Mouse (Mus musculus): ENCODE measurements around the gene Brf1. TPM values are rescaled to one million over a fixed set of nuclear protein-coding genes. Genes with fewer than 3 reads are reported as not detected.

Brf1 gene
- polyA plus RNA-seq, 1 experiment from 2014 or later: 60.9 TPM

- WGBS: 2% methylated on average over 64 of the region's 64 CpGs
- Histone ChIP-seq H3K27me3 (replicated peaks; ENCODE audit: low read depth, poor library complexity, severe bottlenecking) (no peaks in the 10 kb centered on the region), H3K4me1 (peaks cover 53% of the 10 kb centered on the region), H3K36me3 (replicated peaks) (no peaks in the 10 kb centered on the region), H3K27ac (replicated peaks) (peak overlapping the region; percentile 91), H3K9me3 (no peaks in the 10 kb centered on the region), H3K4me3 (peak overlapping the region; percentile 95)
- DNase-seq (ENCODE audit: low spot score): peak; percentile 69
Measured at GRCm38 (mm10) chr12:113014561-113015556, 14.4 kb upstream of the Brf1 start.

GRCm38 (mm10) chr12:113013604-113014558 is 13.4 kb upstream of the Brf1 start, which contains the start of gene Pacs2:
Pacs2 (plus strand) TSS chr12:113014508.
- Histone ChIP-seq H3K27me3 (replicated peaks; ENCODE audit: low read depth, poor library complexity, severe bottlenecking) (no peaks in the 10 kb centered on the region), H3K27ac (replicated peaks) (peak within 1 kb of the TSS; percentile 95), H3K9me3 (no peaks in the 10 kb centered on the region), H3K4me1 (peaks cover 53% of the 10 kb centered on the region), H3K36me3 (replicated peaks) (no peaks in the 10 kb centered on the region), H3K4me3 (peak within 1 kb of the TSS; percentile 95)
- DNase-seq (ENCODE audit: low spot score): peak; percentile 95
- WGBS: 11% methylated on average over 85 of the region's 85 CpGs

GRCm38 (mm10) chr12:113013021-113013491 is 12.6 kb upstream of the Brf1 start:
- DNase-seq (ENCODE audit: low spot score): peak; percentile 50
- H3K4me3 ChIP-seq: peak overlapping the region; percentile 95
- no peaks in the 10 kb centered on the region for H3K36me3 ChIP-seq (replicated peaks)
- WGBS: 43% methylated on average over 3 of the region's 3 CpGs
- peaks cover 53% of the 10 kb centered on the region for H3K4me1 ChIP-seq
- H3K9me3 ChIP-seq: no peaks in the 10 kb centered on the region
- no peaks in the 10 kb centered on the region for H3K27me3 ChIP-seq (replicated peaks; ENCODE audit: low read depth, poor library complexity, severe bottlenecking)
- peak overlapping the region; percentile 95 for H3K27ac ChIP-seq (replicated peaks)

- no peak overlapping the region for H3K4me3 ChIP-seq
- H3K27ac ChIP-seq (replicated peaks): peak overlapping the region; percentile 95
- peaks cover 51% of the 10 kb centered on the region for H3K4me1 ChIP-seq
- no peak for DNase-seq (ENCODE audit: low spot score)
- H3K36me3 ChIP-seq (replicated peaks): no peaks in the 10 kb centered on the region
- no peaks in the 10 kb centered on the region for H3K27me3 ChIP-seq (replicated peaks; ENCODE audit: low read depth, poor library complexity, severe bottlenecking)
- H3K9me3 ChIP-seq: no peaks in the 10 kb centered on the region
- 91% methylated on average over 5 of the region's 5 CpGs for WGBS
Measured at GRCm38 (mm10) chr12:113012443-113012842, 11.9 kb upstream of the Brf1 start.

GRCm38 (mm10) chr12:113011702-113012360 is 11.3 kb upstream of the Brf1 start:
- H3K4me1 ChIP-seq: peaks cover 46% of the 10 kb centered on the region
- H3K36me3 ChIP-seq (replicated peaks): no peaks in the 10 kb centered on the region
- H3K27ac ChIP-seq (replicated peaks): no peak overlapping the region
- no peaks in the 10 kb centered on the region for H3K27me3 ChIP-seq (replicated peaks; ENCODE audit: low read depth, poor library complexity, severe bottlenecking)
- no peak overlapping the region for H3K4me3 ChIP-seq
- no peak for DNase-seq (ENCODE audit: low spot score)
- H3K9me3 ChIP-seq: no peaks in the 10 kb centered on the region
- 88% methylated on average over 6 of the region's 6 CpGs for WGBS

- H3K9me3 ChIP-seq: no peaks in the 10 kb centered on the region
- DNase-seq (ENCODE audit: low spot score): no peak
- no peaks in the 10 kb centered on the region for H3K27me3 ChIP-seq (replicated peaks; ENCODE audit: low read depth, poor library complexity, severe bottlenecking)
- H3K36me3 ChIP-seq (replicated peaks): no peaks in the 10 kb centered on the region
- WGBS: 28% methylated on average over 4 of the region's 4 CpGs
- H3K27ac ChIP-seq (replicated peaks): no peak overlapping the region
- peaks cover 14% of the 10 kb centered on the region for H3K4me1 ChIP-seq
- H3K4me3 ChIP-seq: no peak overlapping the region
Measured at GRCm38 (mm10) chr12:113004993-113005392, 4.5 kb upstream of the Brf1 start.

GRCm38 (mm10) chr12:113004011-113004410 is 3.5 kb upstream of the Brf1 start:
- Histone ChIP-seq H3K27me3 (replicated peaks; ENCODE audit: low read depth, poor library complexity, severe bottlenecking) (no peaks in the 10 kb centered on the region), H3K4me1 (peaks cover 23% of the 10 kb centered on the region), H3K36me3 (replicated peaks) (no peaks in the 10 kb centered on the region), H3K27ac (replicated peaks) (no peak overlapping the region), H3K9me3 (no peaks in the 10 kb centered on the region), H3K4me3 (no peak overlapping the region)
- 71% methylated on average over 8 of the region's 8 CpGs for WGBS
- DNase-seq (ENCODE audit: low spot score): no peak

GRCm38 (mm10) chr12:113002667-113003066 is 2.2 kb upstream of the Brf1 start:
- WGBS: 43% methylated on average over 2 of the region's 2 CpGs
- Histone ChIP-seq H3K4me1 (peaks cover 33% of the 10 kb centered on the region), H3K27ac (replicated peaks) (no peak overlapping the region), H3K4me3 (no peak overlapping the region), H3K27me3 (replicated peaks; ENCODE audit: low read depth, poor library complexity, severe bottlenecking) (no peaks in the 10 kb centered on the region), H3K9me3 (no peaks in the 10 kb centered on the region), H3K36me3 (replicated peaks) (0 out of 2 replicates have a peak, but pooled peaks cover 5% of the 10 kb centered on the region)
- no peak for DNase-seq (ENCODE audit: low spot score)

- Histone ChIP-seq H3K27me3 (replicated peaks; ENCODE audit: low read depth, poor library complexity, severe bottlenecking) (no peaks in the 10 kb centered on the region), H3K36me3 (replicated peaks) (peaks cover 20% of the 10 kb centered on the region), H3K27ac (replicated peaks) (peak overlapping the region; percentile 96), H3K4me3 (peak overlapping the region; percentile 88), H3K9me3 (no peaks in the 10 kb centered on the region), H3K4me1 (peaks cover 36% of the 10 kb centered on the region)
- 6% methylated on average over 5 of the region's 5 CpGs for WGBS
- no peak for DNase-seq (ENCODE audit: low spot score)
Measured at GRCm38 (mm10) chr12:113001133-113001474, 600 bp upstream of the Brf1 start.

GRCm38 (mm10) chr12:112999569-113000293 is 773 bp downstream of the Brf1 start:
- no peaks in the 10 kb centered on the region for H3K9me3 ChIP-seq
- WGBS: 2% methylated on average over 56 of the region's 56 CpGs
- DNase-seq (ENCODE audit: low spot score): no peak
- peaks cover 33% of the 10 kb centered on the region for H3K36me3 ChIP-seq (replicated peaks)
- peak overlapping the region; percentile 88 for H3K4me3 ChIP-seq
- H3K27me3 ChIP-seq (replicated peaks; ENCODE audit: low read depth, poor library complexity, severe bottlenecking): no peaks in the 10 kb centered on the region
- H3K4me1 ChIP-seq: peaks cover 36% of the 10 kb centered on the region
- H3K27ac ChIP-seq (replicated peaks): peak overlapping the region; percentile 96

GRCm38 (mm10) chr12:112994153-112994552 is 6.4 kb downstream of the Brf1 start:
- WGBS: 88% methylated on average over 4 of the region's 4 CpGs
- no peaks in the 10 kb centered on the region for H3K9me3 ChIP-seq
- H3K27me3 ChIP-seq (replicated peaks; ENCODE audit: low read depth, poor library complexity, severe bottlenecking): no peaks in the 10 kb centered on the region
- H3K27ac ChIP-seq (replicated peaks): no peak overlapping the region
- H3K4me1 ChIP-seq: peaks cover 15% of the 10 kb centered on the region
- no peak for DNase-seq (ENCODE audit: low spot score)
- no peak overlapping the region for H3K4me3 ChIP-seq
- H3K36me3 ChIP-seq (replicated peaks): peaks cover 80% of the 10 kb centered on the region
